Comparison of ENCODE assay signal across 32 mouse cellular contexts in the genomic region with DNA sequence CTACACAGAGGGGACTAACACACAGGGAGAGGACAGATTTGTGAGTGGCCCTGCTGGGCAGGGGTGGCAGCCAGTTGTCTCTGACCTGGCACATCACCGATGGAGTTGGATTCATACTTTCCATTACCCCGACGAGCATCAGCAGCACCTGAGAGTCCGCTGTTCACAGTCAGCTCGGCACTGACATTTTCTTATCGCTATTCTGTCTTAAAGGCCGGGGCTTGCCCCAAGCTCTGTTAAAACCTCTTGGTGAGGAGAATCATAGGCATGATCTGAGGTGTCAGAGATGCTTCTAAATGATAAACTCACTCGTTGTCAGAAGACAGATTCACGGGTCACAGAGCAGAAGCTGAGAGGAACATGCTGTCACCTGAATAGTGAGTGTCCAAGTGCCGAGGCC. TPM values are rescaled to one million over a fixed set of nuclear protein-coding genes. Genes with fewer than 3 reads are reported as not detected.
DNase-seq lines count a peak whose midpoint lies in the region; ATAC-seq lines count a peak whose summit lies in the region.
"Had no signal": no experiment of that assay in that cellular context is flagged by ENCODE, and none has a peak within 500 bp of the region (broad histone marks: within the 10 kb centered on the region; RNA-seq: fewer than 3 reads in every experiment).

No protein-coding gene starts in this region.

- H3K9ac ChIP-seq in heart, embryonic 12.5 days, result no peak overlapping the region
- H3K9ac ChIP-seq: embryonic facial prominence, embryonic 13.5 days; forebrain, embryonic 12.5 days; forebrain, postnatal 0 days; hindbrain, embryonic 14.5 days; intestine, embryonic 15.5 days had no signal

- 77% methylated on average over 10 of the region's 10 CpGs for WGBS in heart, embryonic 12.5 days

- ATAC-seq in heart, embryonic 12.5 days (ENCODE audit: insufficient number of reproducible peaks, low FRiP score), result no peak
- peak; percentile 41 for ATAC-seq in activated CD4-positive, CD25-positive, alpha-beta regulatory T cell, adult 4 months
- ATAC-seq: forebrain, postnatal 0 days; hindbrain, postnatal 0 days; intestine, embryonic 15.5 days had no signal

- H3K27ac ChIP-seq in heart, embryonic 12.5 days (ENCODE audit: poor library complexity, severe bottlenecking), result no peak overlapping the region
- H3K27ac ChIP-seq: embryonic facial prominence, embryonic 10.5 days; embryonic facial prominence, embryonic 13.5 days; forebrain, embryonic 12.5 days; gastrocnemius, adult 2 months; hindbrain, embryonic 10.5 days; hindbrain, embryonic 14.5 days; hindbrain, postnatal 0 days; intestine, embryonic 15.5 days had no signal

- H3K9me3 ChIP-seq in heart, embryonic 12.5 days (replicated peaks), result peaks cover 8% of the 10 kb centered on the region; the same call in 1 of the 2 replicates
- H3K9me3 ChIP-seq: embryonic facial prominence, embryonic 10.5 days; embryonic facial prominence, embryonic 13.5 days; forebrain, embryonic 12.5 days; hindbrain, embryonic 10.5 days; intestine, embryonic 15.5 days had no signal

- no peak overlapping the region for H3K4me2 ChIP-seq in heart, embryonic 12.5 days
- H3K4me2 ChIP-seq: embryonic facial prominence, embryonic 13.5 days; forebrain, embryonic 12.5 days; hindbrain, embryonic 14.5 days; intestine, embryonic 15.5 days had no signal

- H3K36me3 ChIP-seq in heart, embryonic 12.5 days, result no peaks in the 10 kb centered on the region
- H3K36me3 ChIP-seq: embryonic facial prominence, embryonic 10.5 days; embryonic facial prominence, embryonic 13.5 days; forebrain, embryonic 12.5 days; hindbrain, embryonic 10.5 days; intestine, embryonic 15.5 days had no signal

- intact Hi-C loops in left cerebral cortex, postnatal 25 days (cut with DNase I), result no loop called here

- H3K4me1 ChIP-seq in heart, embryonic 12.5 days (replicated peaks), result no peaks in the 10 kb centered on the region
- H3K4me1 ChIP-seq: embryonic facial prominence, embryonic 10.5 days; embryonic facial prominence, embryonic 13.5 days; forebrain, embryonic 12.5 days; hindbrain, embryonic 10.5 days; intestine, embryonic 15.5 days had no signal

- no peaks in the 10 kb centered on the region for H3K27me3 ChIP-seq in heart, embryonic 12.5 days (replicated peaks)
- H3K27me3 ChIP-seq: embryonic facial prominence, embryonic 13.5 days; forebrain, embryonic 12.5 days; intestine, embryonic 15.5 days had no signal

- peak; percentile 83 for DNase-seq in heart, adult 11 months
- peak; percentile 78 for DNase-seq in CD4-positive helper T cell, adult 2 months (ENCODE audit: low read depth, low spot score)
- DNase-seq in naive thymus-derived CD4-positive, alpha-beta T cell, adult 2 months (ENCODE audit: low read depth), result peak; percentile 59
- DNase-seq in left cerebral cortex, postnatal 25 days (ENCODE audit: low spot score in 2 of 2), result no peak
- DNase-seq in adrenal gland, postnatal 14 days, result no peak
- DNase-seq: adrenal gland, postnatal 10 days; cerebellum, adult 11 months; cerebellum, adult 2 months; cerebellum, adult 9-11 months; cerebellum, postnatal 25 days; forebrain, postnatal 0 days; gastrocnemius, adult 2 months; gastrocnemius, postnatal 14 days; heart, adult 18-20 months; kidney, adult 11 months had no signal

- H3K4me3 ChIP-seq in heart, embryonic 12.5 days, result no peak overlapping the region
- H3K4me3 ChIP-seq: embryonic facial prominence, embryonic 10.5 days; embryonic facial prominence, embryonic 13.5 days; erythroblast, embryonic 14.5 days; forebrain, embryonic 12.5 days; gastrocnemius, adult 2 months; hindbrain, embryonic 10.5 days; intestine, embryonic 15.5 days had no signal

RNA-seq across cellular contexts. Expression of gene Ccr8, which starts 0.8 kb away (rescaled TPM):
- polyA plus RNA-seq in heart, embryonic 12.5 days (2016; fragmentation: Nextera tagmentation; extraction: Ambion mirVana), result not detected in 2 replicates
- 10 to 100 TPM; 72.0 to 97.2 TPM for polyA plus RNA-seq in activated CD4-positive, CD25-positive, alpha-beta regulatory T cell, adult 4 months (2017; shearing (Covaris generic))
- total RNA-seq in left cerebral cortex, postnatal 25 days (2021), result not detected
- 0.41 TPM in 1 of 2 replicates, not detected in the other for total RNA-seq in adrenal gland, postnatal 14 days (2021)
- total RNA-seq: adrenal gland, adult 18-20 months; adrenal gland, postnatal 10 days; adrenal gland, postnatal 4 days; common myeloid progenitor, adult 5-6 weeks; forebrain, postnatal 0 days; gastrocnemius, adult 2 months; gastrocnemius, postnatal 14 days; gastrocnemius, postnatal 4 days; heart, adult 18-20 months; heart, postnatal 25 days; hindbrain, postnatal 0 days had no signal
- polyA plus RNA-seq: cerebellum, adult 2 months; embryonic facial prominence, embryonic 10.5 days; erythroblast, embryonic 14.5 days; forebrain, embryonic 12.5 days; forebrain, postnatal 0 days; heart, embryonic 14.5 days; heart, postnatal 0 days; hindbrain, embryonic 10.5 days; hindbrain, embryonic 14.5 days; hindbrain, postnatal 0 days had no signal

RNA-seq across cellular contexts. Expression of gene Slc25a38, which starts 19.1 kb away (rescaled TPM):
- 24.9 and 26.2 TPM in 2 replicates for polyA plus RNA-seq in heart, embryonic 12.5 days (2016; fragmentation: Nextera tagmentation; extraction: Ambion mirVana)
- 10 to 100 TPM; 17.7 to 19.2 TPM for polyA plus RNA-seq in activated CD4-positive, CD25-positive, alpha-beta regulatory T cell, adult 4 months (2017; shearing (Covaris generic))
- total RNA-seq in left cerebral cortex, postnatal 25 days (2021), result 10 to 100 TPM; 26.0 to 27.6 TPM
- 21.6 and 22.6 TPM in 2 replicates for total RNA-seq in adrenal gland, postnatal 14 days (2021)

RNA-seq across cellular contexts. Expression of gene Cx3cr1, which starts 21.4 kb away (rescaled TPM):
- polyA plus RNA-seq in heart, embryonic 12.5 days (2016; fragmentation: Nextera tagmentation; extraction: Ambion mirVana), result 4.4 and 4.9 TPM in 2 replicates
- under 1 TPM in 1 of 2 experiments, not detected in 1; 0.43 TPM for polyA plus RNA-seq in activated CD4-positive, CD25-positive, alpha-beta regulatory T cell, adult 4 months (2017; shearing (Covaris generic))
- 10 to 100 TPM; 33.5 to 33.7 TPM for total RNA-seq in left cerebral cortex, postnatal 25 days (2021)
- total RNA-seq in adrenal gland, postnatal 14 days (2021), result 2.4 and 3.8 TPM in 2 replicates

RNA-seq across cellular contexts. Expression of gene Rpsa, which starts 36.4 kb away (rescaled TPM):
- 764 and 771 TPM in 2 replicates for polyA plus RNA-seq in heart, embryonic 12.5 days (2016; fragmentation: Nextera tagmentation; extraction: Ambion mirVana)
- 1,000 to 10,000 TPM; 3,266 to 3,639 TPM for polyA plus RNA-seq in activated CD4-positive, CD25-positive, alpha-beta regulatory T cell, adult 4 months (2017; shearing (Covaris generic))
- 100 to 1,000 TPM; 397 to 401 TPM for total RNA-seq in left cerebral cortex, postnatal 25 days (2021)
- total RNA-seq in adrenal gland, postnatal 14 days (2021), result 729 and 883 TPM in 2 replicates

RNA-seq across cellular contexts. Expression of gene Mobp, which starts 58.4 kb away (rescaled TPM):
- polyA plus RNA-seq in heart, embryonic 12.5 days (2016; fragmentation: Nextera tagmentation; extraction: Ambion mirVana), result 0.12 TPM in 1 of 2 replicates, not detected in the other
- polyA plus RNA-seq in activated CD4-positive, CD25-positive, alpha-beta regulatory T cell, adult 4 months (2017; shearing (Covaris generic)), result not detected
- 100 to 1,000 TPM; 294 to 388 TPM for total RNA-seq in left cerebral cortex, postnatal 25 days (2021)
- 0.15 TPM in 1 of 2 replicates, not detected in the other for total RNA-seq in adrenal gland, postnatal 14 days (2021)
- total RNA-seq: adrenal gland, adult 18-20 months; adrenal gland, postnatal 4 days; common myeloid progenitor, adult 5-6 weeks; forebrain, postnatal 0 days; gastrocnemius, adult 2 months; gastrocnemius, postnatal 4 days; heart, adult 18-20 months had no signal
- polyA plus RNA-seq: embryonic facial prominence, embryonic 13.5 days; erythroblast, embryonic 14.5 days; heart, embryonic 14.5 days had no signal

Comparison
In these comparisons a context has a peak if more than half of its experiments do, and no peak if none do; other contexts are left out.
1. DNase-seq: peak in heart, adult 11 months (single experiment), CD4-positive helper T cell, adult 2 months (single experiment) and naive thymus-derived CD4-positive, alpha-beta T cell, adult 2 months (single experiment); none in left cerebral cortex, postnatal 25 days (0 of 2) and adrenal gland, postnatal 14 days (single experiment).